Mouse (Mus musculus) C2C12 (cell line): ENCODE results near the gene 2900011O08Rik. TPM values are rescaled to one million over a fixed set of nuclear protein-coding genes. Genes with fewer than 3 reads are reported as not detected.

Source experiments
- H3K27me3 ChIP-seq: one replicate; pipeline ENCODE4 v1.6.1; 2011; ENCODE audit not compliant: control insufficient read depth, insufficient read depth, insufficient read length
- H3K36me3 ChIP-seq: one replicate; pipeline ENCODE4 v1.6.1; 2011; ENCODE audit not compliant: control insufficient read depth, insufficient read depth
- H3K4me3 ChIP-seq: one replicate; pipeline ENCODE4 v1.5.1; 2011; ENCODE audit warnings: mild to moderate bottlenecking, control low read depth; ENCODE audit not compliant: poor library complexity, insufficient read depth, severe bottlenecking
- H3K79me2 ChIP-seq: one replicate; pipeline ENCODE4 v1.6.1; 2011; ENCODE audit not compliant: control insufficient read depth, insufficient read depth
- H3K79me3 ChIP-seq: one replicate; pipeline ENCODE4 v1.6.1; 2011; ENCODE audit warnings: low read depth, control low read depth
- H3ac ChIP-seq: one replicate; pipeline ENCODE3; 2011; ENCODE audit warnings: low read depth; ENCODE audit not compliant: control insufficient read depth, insufficient read length
- CEBPB ChIP-seq: IDR thresholded peaks from one replicate; pipeline ENCODE4 v1.6.1; 2011; ENCODE audit warnings: low read depth, mild to moderate bottlenecking, control low read depth, moderate library complexity
- CTCF ChIP-seq: IDR thresholded peaks from one replicate; pipeline ENCODE4 v1.5.1; 2011; ENCODE audit not compliant: control insufficient read depth, insufficient read depth, insufficient read length
- FOSL1 ChIP-seq: IDR thresholded peaks from one replicate; pipeline ENCODE4 v1.8.0; 2011; ENCODE audit warnings: mild to moderate bottlenecking, low read length; ENCODE audit not compliant: poor library complexity, insufficient read depth, severe bottlenecking
- MAX ChIP-seq: IDR thresholded peaks from one replicate; pipeline ENCODE4 v1.6.1; 2011; ENCODE audit warnings: mild to moderate bottlenecking, control low read depth
- MYOD1 ChIP-seq: IDR thresholded peaks from one replicate; pipeline ENCODE4 v1.6.1; 2011; ENCODE audit warnings: low read depth; ENCODE audit not compliant: control insufficient read depth, insufficient read length
- MYOG ChIP-seq: IDR thresholded peaks from one replicate; pipeline ENCODE4 v1.6.1; 2011; ENCODE audit not compliant: control insufficient read depth, insufficient read length; ENCODE audit errors: extremely low read depth
- USF1 ChIP-seq: IDR thresholded peaks from one replicate; pipeline ENCODE4 v1.6.1; 2011; ENCODE audit warnings: low read depth, mild to moderate bottlenecking, control low read depth, moderate library complexity
- microRNA-seq: library from miRNA; unstranded; fragments of <30 nt; microRNA quantifications from one replicate; pipeline ENCODE4, GENCODE M21; 2019; ENCODE audit warnings: borderline microRNAs expressed
- polyA plus RNA-seq: library from polyadenylated mRNA; unstranded; fragments of >200 nt; fragmentation: generic; extraction: Trizol; gene quantifications from one replicate; pipeline ENCODE4 v1.2.1, GENCODE M21; 2012; ENCODE audit warnings: missing spikeins

The 2900011O08Rik gene
- polyA plus RNA-seq, 1 experiment, result 0.02 TPM

GRCm38 (mm10) chr16:14143298-14143697, 156.9 kb downstream of the 2900011O08Rik start:
- peaks cover 78% of the 10 kb centered on the region for H3K36me3 ChIP-seq
- H3K79me3 ChIP-seq, result no peaks in the 10 kb centered on the region
- no peaks in the 10 kb centered on the region for H3K27me3 ChIP-seq
- no peak for TF ChIP-seq USF1
- no peak for TF ChIP-seq MYOD1
- TF ChIP-seq CTCF, result no peak
- no peak for TF ChIP-seq FOSL1
- TF ChIP-seq MAX, result no peak
- TF ChIP-seq MYOG, result no peak
- TF ChIP-seq CEBPB, result no peak
- no peak overlapping the region for H3K4me3 ChIP-seq
- H3K79me2 ChIP-seq, result no peaks in the 10 kb centered on the region
- H3ac ChIP-seq, result no peak overlapping the region

- H3K79me3 ChIP-seq, result no peaks in the 10 kb centered on the region
- H3K79me2 ChIP-seq, result no peaks in the 10 kb centered on the region
- H3K36me3 ChIP-seq, result peaks cover 63% of the 10 kb centered on the region
- no peak overlapping the region for H3K4me3 ChIP-seq
- no peaks in the 10 kb centered on the region for H3K27me3 ChIP-seq
- no peak for TF ChIP-seq MYOD1
- TF ChIP-seq FOSL1, result no peak
- no peak for TF ChIP-seq CEBPB
- no peak overlapping the region for H3ac ChIP-seq
Measured at GRCm38 (mm10) chr16:14147712-14148111, 161.3 kb downstream of the 2900011O08Rik start.

Small RNA genes within 50 kb of the gene (microRNA-seq; reads per million reads assigned to microRNA genes)
- not detected for gene Gm27671

Other genes starting within 250 kb of the 2900011O08Rik start
- gene Rrn3, start 205.9 kb upstream of the 2900011O08Rik start, polyA plus RNA-seq, result 44.3 TPM
- gene Ntan1, start 167.8 kb upstream of the 2900011O08Rik start, polyA plus RNA-seq, result 39.4 TPM
- gene Pdxdc1, start 83.5 kb upstream of the 2900011O08Rik start, polyA plus RNA-seq, result 36.0 TPM
- 0.51 TPM for gene Mpv17l, start 83.4 kb upstream of the 2900011O08Rik start, polyA plus RNA-seq
- not detected for gene Ifitm7, start 284 bp downstream of the 2900011O08Rik start, polyA plus RNA-seq
- gene Nde1, start 176.7 kb downstream of the 2900011O08Rik start, polyA plus RNA-seq, result 68.6 TPM
- 7.0 TPM for gene Marf1, start 176.7 kb downstream of the 2900011O08Rik start, polyA plus RNA-seq